Mouse (Mus musculus): ENCODE measurements around the gene Upk1b. TPM values are rescaled to one million over a fixed set of nuclear protein-coding genes. Genes with fewer than 3 reads are reported as not detected.
"Not testable (repeated sequence)": the region's sequence is repeated elsewhere in the genome, so short reads cannot be mapped to it uniquely, and the experiment has no call there.

Upk1b gene
- polyA plus RNA-seq (2015; fragmentation: Nextera tagmentation; extraction: Ambion mirVana) = 15.4 and 18.2 TPM in 2 replicates

DNA sequence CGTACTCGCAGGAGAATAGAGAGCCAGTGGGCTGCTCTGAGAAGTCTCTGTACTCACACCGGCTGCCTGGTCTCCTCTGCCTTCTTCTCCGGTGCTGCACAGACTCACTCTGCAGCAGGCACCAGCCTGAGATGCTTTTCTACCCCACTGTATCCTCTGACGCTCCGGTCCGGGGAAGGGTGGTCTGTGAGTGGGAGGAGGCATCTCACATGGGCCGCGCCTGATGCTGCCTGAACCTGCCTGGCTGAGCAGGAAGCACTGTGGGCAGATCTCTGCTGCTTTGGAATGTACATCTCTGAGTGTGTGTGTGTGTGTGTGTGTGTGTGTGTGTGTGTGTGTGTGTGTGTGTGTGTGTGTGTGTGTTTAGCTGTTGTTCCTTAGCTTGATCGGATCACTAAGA lies at the start of gene Upk1b:
Upk1b (minus strand) TSS at position 238 of the 400 bp plus-strand sequence.
- no peak within 1 kb of the TSS for H3K27ac ChIP-seq
- 24% methylated on average over 10 of the region's 10 CpGs for WGBS
- H3K4me2 ChIP-seq = no peak within 1 kb of the TSS; the same call in 1 of the 2 replicates
- H3K4me3 ChIP-seq = no peak within 1 kb of the TSS
- H3K36me3 ChIP-seq = no peaks in the 10 kb centered on the region
- peaks cover 4% of the 10 kb centered on the region for H3K4me1 ChIP-seq (replicated peaks)
- no peaks in the 10 kb centered on the region for H3K27me3 ChIP-seq
- ATAC-seq (replicated peaks; ENCODE audit: insufficient number of reproducible peaks, insufficient read depth, low FRiP score, low read depth) = 0 out of 2 replicates have a peak, but pooled peaks have one; percentile 18
- H3K9ac ChIP-seq = no peak within 1 kb of the TSS
- no peaks in the 10 kb centered on the region for H3K9me3 ChIP-seq (replicated peaks)

- Histone ChIP-seq H3K4me3 (no peak within 1 kb of the TSS), H3K9ac (no peak within 1 kb of the TSS), H3K27me3 (no peaks in the 10 kb centered on the region), H3K9me3 (replicated peaks) (no peaks in the 10 kb centered on the region), H3K4me2 (no peak within 1 kb of the TSS), H3K27ac (no peak within 1 kb of the TSS), H3K4me1 (replicated peaks) (no peaks in the 10 kb centered on the region), H3K36me3 (no peaks in the 10 kb centered on the region)
- no peak for ATAC-seq (replicated peaks; ENCODE audit: insufficient number of reproducible peaks, insufficient read depth, low FRiP score, low read depth)
- WGBS = 78% methylated on average over 3 of the region's 3 CpGs
Observed at GRCm38 (mm10) chr16:38828649-38829048, 28.5 kb upstream of the Upk1b start, which contains the start of gene 4930435E12Rik. TSS of gene 4930435E12Rik (minus strand) at chr16:38828749.

DNA sequence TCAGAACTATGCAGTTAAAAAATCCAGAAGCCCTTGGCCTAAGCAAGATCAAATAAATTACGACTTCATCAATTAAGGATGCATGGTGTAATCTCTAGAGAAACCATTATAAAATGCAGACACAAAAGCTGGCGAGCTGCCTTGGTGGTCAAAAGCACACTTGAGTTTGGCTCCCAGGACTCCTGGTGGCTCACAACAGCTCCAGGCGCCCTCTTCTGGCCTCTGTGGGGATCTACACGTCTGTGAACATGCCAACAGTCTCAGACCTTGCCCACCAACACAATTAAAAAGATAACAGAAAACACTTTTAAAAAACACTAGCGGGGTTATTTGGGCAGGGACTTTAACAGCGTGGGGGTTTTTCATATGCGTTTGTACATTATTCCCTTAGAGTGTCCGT lies 12.4 kb upstream of the Upk1b start:
- ATAC-seq (replicated peaks; ENCODE audit: insufficient number of reproducible peaks, insufficient read depth, low FRiP score, low read depth) = no peak
- Histone ChIP-seq H3K4me2 (no peak overlapping the region), H3K9ac (no peak overlapping the region), H3K4me3 (no peak overlapping the region), H3K27me3 (no peaks in the 10 kb centered on the region), H3K4me1 (replicated peaks) (peaks cover 19% of the 10 kb centered on the region), H3K9me3 (replicated peaks) (no peaks in the 10 kb centered on the region), H3K36me3 (no peaks in the 10 kb centered on the region), H3K27ac (no peak overlapping the region)
- 26% methylated on average over 8 of the region's 8 CpGs for WGBS

GRCm38 (mm10) chr16:38810196-38810595 lies 10.1 kb upstream of the Upk1b start:
- no peak overlapping the region for H3K4me3 ChIP-seq
- no peaks in the 10 kb centered on the region for H3K9me3 ChIP-seq (replicated peaks)
- no peak for ATAC-seq (replicated peaks; ENCODE audit: insufficient number of reproducible peaks, insufficient read depth, low FRiP score, low read depth)

GRCm38 (mm10) chr16:38807796-38808195 lies 7.7 kb upstream of the Upk1b start:
- WGBS = 77% methylated on average over 5 of the region's 5 CpGs
- H3K36me3 ChIP-seq; H3K9ac ChIP-seq; H3K4me3 ChIP-seq; H3K27me3 ChIP-seq; H3K4me2 ChIP-seq; H3K9me3 ChIP-seq (replicated peaks); H3K4me1 ChIP-seq (replicated peaks); ATAC-seq (replicated peaks; ENCODE audit: insufficient number of reproducible peaks, insufficient read depth, low FRiP score, low read depth); H3K27ac ChIP-seq: not testable (repeated sequence)

More at GRCm38 (mm10) chr16:38810196-38810595, 10.1 kb upstream of the Upk1b start:
- H3K36me3 ChIP-seq = no peaks in the 10 kb centered on the region
- no peak overlapping the region for H3K9ac ChIP-seq
- H3K4me2 ChIP-seq = no peak overlapping the region
- H3K27ac ChIP-seq = no peak overlapping the region
- WGBS = 53% methylated on average over 5 of the region's 5 CpGs
- H3K4me1 ChIP-seq (replicated peaks) = 0 out of 2 replicates have a peak, but pooled peaks cover 2% of the 10 kb centered on the region
- no peaks in the 10 kb centered on the region for H3K27me3 ChIP-seq

- 55% methylated on average over 3 of the region's 3 CpGs for WGBS
- Histone ChIP-seq H3K27ac (no peak overlapping the region), H3K4me2 (no peak overlapping the region)
Observed at GRCm38 (mm10) chr16:38798957-38799450, 1.1 kb downstream of the Upk1b start.

GRCm38 (mm10) chr16:38793120-38793519 lies 7.0 kb downstream of the Upk1b start:
- Histone ChIP-seq H3K4me1 (replicated peaks) (peaks cover 13% of the 10 kb centered on the region), H3K27me3 (no peaks in the 10 kb centered on the region), H3K27ac (peak overlapping the region; percentile 4), H3K4me2 (peak overlapping the region; percentile 50), H3K9ac (no peak overlapping the region), H3K36me3 (no peaks in the 10 kb centered on the region), H3K9me3 (replicated peaks) (no peaks in the 10 kb centered on the region), H3K4me3 (peak overlapping the region; percentile 4; the same call in 1 of the 2 replicates)
- ATAC-seq (replicated peaks; ENCODE audit: insufficient number of reproducible peaks, insufficient read depth, low FRiP score, low read depth) = peak; percentile 85
- WGBS = 31% methylated on average over 6 of the region's 6 CpGs

More at GRCm38 (mm10) chr16:38798957-38799450, 1.1 kb downstream of the Upk1b start:
- Histone ChIP-seq H3K9me3 (replicated peaks) (no peaks in the 10 kb centered on the region), H3K27me3 (no peaks in the 10 kb centered on the region), H3K4me3 (no peak overlapping the region), H3K4me1 (replicated peaks) (peaks cover 4% of the 10 kb centered on the region), H3K36me3 (no peaks in the 10 kb centered on the region), H3K9ac (no peak overlapping the region)
- no peak for ATAC-seq (replicated peaks; ENCODE audit: insufficient number of reproducible peaks, insufficient read depth, low FRiP score, low read depth)

DNA sequence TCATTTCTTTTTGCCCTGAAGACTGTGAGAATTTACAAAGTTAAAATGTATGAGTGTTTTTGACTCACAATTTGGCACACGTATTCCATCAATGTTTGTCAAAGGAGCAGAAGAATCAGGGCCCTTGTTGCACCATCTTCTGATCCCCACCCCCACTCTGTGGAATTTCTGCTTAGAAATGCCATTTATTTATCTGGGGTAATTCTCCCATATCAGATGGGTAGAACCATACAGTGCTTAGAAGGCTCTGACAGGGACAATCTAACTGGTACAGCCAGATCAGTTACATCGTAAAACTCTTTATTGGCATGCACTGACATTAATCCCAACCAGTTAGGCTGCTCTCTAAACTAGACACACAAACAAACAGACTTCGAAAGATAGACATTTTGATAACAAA lies 10.2 kb downstream of the Upk1b start:
- H3K4me1 ChIP-seq (replicated peaks) = peaks cover 19% of the 10 kb centered on the region
- 78% methylated on average over 3 of the region's 3 CpGs for WGBS
- ATAC-seq (replicated peaks; ENCODE audit: insufficient number of reproducible peaks, insufficient read depth, low FRiP score, low read depth) = no peak
- H3K4me2 ChIP-seq = no peak overlapping the region
- H3K9ac ChIP-seq = no peak overlapping the region
- no peaks in the 10 kb centered on the region for H3K36me3 ChIP-seq
- no peak overlapping the region for H3K27ac ChIP-seq
- no peaks in the 10 kb centered on the region for H3K9me3 ChIP-seq (replicated peaks)
- no peak overlapping the region for H3K4me3 ChIP-seq
- H3K27me3 ChIP-seq = no peaks in the 10 kb centered on the region

- H3K4me1 ChIP-seq (replicated peaks) = peaks cover 19% of the 10 kb centered on the region
- no peaks in the 10 kb centered on the region for H3K27me3 ChIP-seq
- H3K4me2 ChIP-seq = no peak overlapping the region
- no peak overlapping the region for H3K4me3 ChIP-seq
- H3K27ac ChIP-seq = no peak overlapping the region
- no peak for ATAC-seq (replicated peaks; ENCODE audit: insufficient number of reproducible peaks, insufficient read depth, low FRiP score, low read depth)
- no peaks in the 10 kb centered on the region for H3K9me3 ChIP-seq (replicated peaks)
- H3K9ac ChIP-seq = no peak overlapping the region
- WGBS = 81% methylated on average over 2 of the region's 2 CpGs
- no peaks in the 10 kb centered on the region for H3K36me3 ChIP-seq
Observed at GRCm38 (mm10) chr16:38789016-38789415, 11.1 kb downstream of the Upk1b start.

DNA sequence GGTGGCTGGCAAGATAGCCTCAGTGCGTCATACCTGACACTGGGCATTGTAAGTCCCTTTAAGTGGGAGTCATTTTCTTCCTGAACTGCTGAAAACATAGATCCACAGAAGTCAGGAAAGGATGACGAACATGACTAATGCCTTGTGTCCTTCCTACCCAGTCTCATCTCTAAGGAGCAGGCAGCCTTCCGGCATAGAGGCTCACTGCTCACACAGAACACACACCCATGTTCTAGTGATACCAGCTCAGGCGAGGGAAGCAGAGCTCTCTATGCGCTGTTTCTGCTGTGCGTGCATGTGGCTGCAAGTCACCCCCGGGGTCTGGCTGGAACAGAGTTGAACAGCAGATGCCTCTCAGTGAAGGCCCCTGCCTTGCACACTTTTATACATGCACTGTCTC lies 14.8 kb downstream of the Upk1b start:
- H3K4me1 ChIP-seq (replicated peaks) = 0 out of 2 replicates have a peak, but pooled peaks cover 6% of the 10 kb centered on the region
- H3K9me3 ChIP-seq (replicated peaks) = no peaks in the 10 kb centered on the region
- no peak overlapping the region for H3K27ac ChIP-seq
- H3K27me3 ChIP-seq = no peaks in the 10 kb centered on the region
- 55% methylated on average over 7 of the region's 7 CpGs for WGBS
- no peaks in the 10 kb centered on the region for H3K36me3 ChIP-seq
- no peak for ATAC-seq (replicated peaks; ENCODE audit: insufficient number of reproducible peaks, insufficient read depth, low FRiP score, low read depth)
- H3K4me3 ChIP-seq = no peak overlapping the region
- no peak overlapping the region for H3K9ac ChIP-seq
- no peak overlapping the region for H3K4me2 ChIP-seq

DNA sequence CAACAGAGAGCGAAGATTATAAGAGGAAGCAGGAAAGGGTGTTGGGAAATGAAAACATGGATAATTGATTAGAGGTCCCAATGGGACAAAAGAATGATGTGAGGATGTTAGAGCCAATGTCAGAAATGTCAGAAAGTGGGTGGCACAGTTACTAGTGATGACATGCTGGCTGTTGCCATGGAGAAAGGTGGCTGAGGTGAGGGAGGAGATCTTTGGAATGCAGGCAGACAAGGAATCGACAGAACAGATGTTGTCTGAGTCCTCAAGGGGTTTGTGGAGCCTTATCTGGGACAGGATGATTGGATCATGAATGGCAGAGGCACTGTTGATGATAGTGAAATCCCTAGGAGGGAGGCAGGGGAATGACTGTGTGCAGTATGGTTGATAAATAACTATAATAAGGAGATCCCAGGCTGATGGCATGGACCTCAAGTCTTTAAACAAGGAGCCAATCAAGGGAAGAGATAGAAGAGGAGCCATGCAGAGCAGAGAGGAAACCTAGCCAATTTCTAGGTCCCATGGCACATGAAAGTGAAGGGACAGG lies 17.5 kb downstream of the Upk1b start:
- H3K4me1 ChIP-seq (replicated peaks) = 0 out of 2 replicates have a peak, but pooled peaks cover 6% of the 10 kb centered on the region
- no peaks in the 10 kb centered on the region for H3K9me3 ChIP-seq (replicated peaks)
- H3K27ac ChIP-seq = no peak overlapping the region
- ATAC-seq (replicated peaks; ENCODE audit: insufficient number of reproducible peaks, insufficient read depth, low FRiP score, low read depth) = no peak
- H3K27me3 ChIP-seq = no peaks in the 10 kb centered on the region
- H3K4me2 ChIP-seq = no peak overlapping the region
- H3K9ac ChIP-seq = no peak overlapping the region
- H3K4me3 ChIP-seq = no peak overlapping the region
- whole genome bisulfite sequencing = 36% methylated on average over 2 of the region's 2 CpGs
- no peaks in the 10 kb centered on the region for H3K36me3 ChIP-seq

DNA sequence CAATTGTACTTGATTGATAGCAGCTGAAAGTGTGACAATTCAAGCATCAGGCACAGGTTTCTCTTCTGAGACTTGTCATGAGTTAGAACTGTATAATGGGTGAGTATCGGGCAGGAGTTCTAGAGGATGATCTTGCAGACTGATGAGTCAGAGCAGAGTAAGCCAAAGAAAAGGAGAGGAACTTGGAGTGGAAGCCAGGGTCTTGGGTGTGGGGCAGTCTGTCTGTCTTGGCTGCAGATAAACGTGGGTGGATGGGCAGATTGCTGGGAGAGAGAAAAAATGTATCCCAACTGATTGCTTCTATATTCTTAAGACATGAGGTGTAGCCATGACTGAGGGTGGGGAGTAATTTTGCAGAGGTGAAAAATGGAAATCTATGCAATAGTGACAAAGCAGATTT lies 18.2 kb downstream of the Upk1b start:
- 45% methylated on average over 2 of the region's 2 CpGs for WGBS
- Histone ChIP-seq H3K9me3 (replicated peaks) (no peaks in the 10 kb centered on the region), H3K4me2 (no peak overlapping the region), H3K36me3 (no peaks in the 10 kb centered on the region), H3K27ac (no peak overlapping the region), H3K27me3 (no peaks in the 10 kb centered on the region), H3K9ac (no peak overlapping the region), H3K4me1 (replicated peaks) (0 out of 2 replicates have a peak, but pooled peaks cover 6% of the 10 kb centered on the region), H3K4me3 (no peak overlapping the region)
- no peak for ATAC-seq (replicated peaks; ENCODE audit: insufficient number of reproducible peaks, insufficient read depth, low FRiP score, low read depth)
